Mouse (Mus musculus) testis, adult 2 months (tissue): ENCODE data around the gene Scnm1. TPM values are rescaled to one million over a fixed set of nuclear protein-coding genes. Genes with fewer than 3 reads are reported as not detected.

Source experiments
- H3K27ac ChIP-seq: fragments of 200-500 bp; 2 replicates; pipeline ENCODE4 v1.5.1; 2012; ENCODE audit warnings: low read depth, low read length; ENCODE audit not compliant: control insufficient read depth, insufficient read depth
- H3K27me3 ChIP-seq: fragments of 200-500 bp; 2 replicates; pipeline ENCODE4 v1.6.1; 2012; ENCODE audit warnings: mild to moderate bottlenecking, low read length, moderate library complexity; ENCODE audit not compliant: control insufficient read depth, insufficient read depth
- H3K36me3 ChIP-seq: fragments of 200-500 bp; 2 replicates; pipeline ENCODE4 v1.6.1; 2012; ENCODE audit warnings: mild to moderate bottlenecking, low read length; ENCODE audit not compliant: control insufficient read depth, insufficient read depth
- H3K4me1 ChIP-seq: fragments of 200-500 bp; 2 replicates; pipeline ENCODE4 v1.6.1; 2012; ENCODE audit warnings: low read length; ENCODE audit not compliant: control insufficient read depth, insufficient read depth
- H3K4me3 ChIP-seq: fragments of 200-500 bp; 2 replicates; pipeline ENCODE4 v1.5.1; 2012; ENCODE audit warnings: low read depth, mild to moderate bottlenecking, low read length, moderate library complexity, mixed read lengths; ENCODE audit not compliant: control insufficient read depth
- CTCF ChIP-seq: fragments of 200-500 bp; IDR thresholded peaks from 2 replicates; pipeline ENCODE4 v1.5.1; 2012; ENCODE audit warnings: low read depth, mild to moderate bottlenecking, inconsistent platforms, low read length, moderate library complexity; ENCODE audit not compliant: control insufficient read depth, insufficient read depth, insufficient replicate concordance
- POLR2A ChIP-seq: fragments of 200-500 bp; IDR thresholded peaks from 2 replicates; pipeline ENCODE4 v1.6.1; 2012; ENCODE audit warnings: low read depth, mild to moderate bottlenecking, inconsistent platforms, low read length, moderate library complexity; ENCODE audit not compliant: control insufficient read depth
- polyA plus RNA-seq: library from polyadenylated mRNA; depleted of rRNA; stranded (reverse); fragments of >200 nt; gene quantifications from 2 replicates; pipeline ENCODE4 v1.2.3, GENCODE M21; 2012

The Scnm1 gene
- polyA plus RNA-seq, 1 experiment = 41.4 TPM

DNA sequence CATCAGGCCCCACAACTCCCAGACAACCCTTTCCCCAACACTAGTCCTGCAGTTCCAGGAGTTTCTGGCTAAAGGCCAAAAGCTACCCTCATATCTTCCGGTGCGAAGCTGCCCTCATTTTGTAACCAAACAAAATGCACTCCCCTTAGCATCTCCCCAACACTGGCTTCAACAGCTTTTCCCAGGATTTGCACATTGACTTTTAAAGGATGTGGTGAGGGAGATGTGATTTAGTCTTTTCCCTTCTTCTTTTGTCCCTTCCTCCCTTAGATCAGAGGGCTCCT lies 28.5 kb upstream of the Scnm1 start:
- Histone ChIP-seq H3K36me3 (no peaks in the 10 kb centered on the region), H3K27ac (no peak overlapping the region), H3K4me3 (no peak overlapping the region), H3K4me1 (peaks cover 15% of the 10 kb centered on the region), H3K27me3 (no peaks in the 10 kb centered on the region; the same call in 1 of the 2 replicates)
- no peak for TF ChIP-seq POLR2A
- TF ChIP-seq CTCF = no peak

DNA sequence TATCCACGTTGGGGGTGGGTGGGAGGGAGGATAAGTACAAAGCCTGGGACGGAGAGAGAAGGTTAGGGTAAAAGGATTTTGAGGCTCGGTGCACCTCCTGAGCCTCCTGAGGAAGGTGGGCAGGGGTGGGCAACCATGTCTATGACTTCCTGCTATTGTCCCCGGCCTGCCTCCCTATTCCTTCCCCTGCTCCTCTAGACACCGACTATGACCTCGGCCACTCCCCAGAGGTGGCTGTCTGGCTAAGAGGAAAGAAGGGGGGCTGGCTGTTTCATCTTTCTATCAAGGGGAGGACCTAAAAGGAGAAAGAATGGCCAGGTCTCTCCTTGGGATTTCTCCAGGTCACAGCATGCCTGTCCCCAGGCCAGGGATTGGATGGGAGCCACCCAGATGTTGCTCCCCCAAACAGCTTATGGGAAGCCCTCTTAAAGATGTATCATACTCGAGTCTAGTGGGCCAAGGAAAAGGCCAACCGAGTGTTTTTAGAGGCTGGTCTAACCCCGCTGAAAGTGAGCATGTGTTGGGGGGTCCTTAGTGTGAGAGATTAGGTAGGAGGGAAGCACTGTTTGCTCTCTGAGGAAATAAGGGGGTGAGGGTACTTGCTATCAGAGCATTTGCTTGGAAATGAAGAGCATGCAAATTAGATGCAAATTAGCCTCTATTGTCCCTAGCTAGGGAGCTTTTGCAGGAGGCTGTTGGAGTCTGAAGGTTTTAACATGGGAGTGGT lies 28.0 kb upstream of the Scnm1 start:
- H3K27me3 ChIP-seq = no peaks in the 10 kb centered on the region; the same call in 1 of the 2 replicates
- H3K4me3 ChIP-seq = peak overlapping the region; percentile 86
- TF ChIP-seq POLR2A (no peak), CTCF (no peak)
- no peaks in the 10 kb centered on the region for H3K36me3 ChIP-seq
- no peak overlapping the region for H3K27ac ChIP-seq
- H3K4me1 ChIP-seq = peaks cover 15% of the 10 kb centered on the region

DNA sequence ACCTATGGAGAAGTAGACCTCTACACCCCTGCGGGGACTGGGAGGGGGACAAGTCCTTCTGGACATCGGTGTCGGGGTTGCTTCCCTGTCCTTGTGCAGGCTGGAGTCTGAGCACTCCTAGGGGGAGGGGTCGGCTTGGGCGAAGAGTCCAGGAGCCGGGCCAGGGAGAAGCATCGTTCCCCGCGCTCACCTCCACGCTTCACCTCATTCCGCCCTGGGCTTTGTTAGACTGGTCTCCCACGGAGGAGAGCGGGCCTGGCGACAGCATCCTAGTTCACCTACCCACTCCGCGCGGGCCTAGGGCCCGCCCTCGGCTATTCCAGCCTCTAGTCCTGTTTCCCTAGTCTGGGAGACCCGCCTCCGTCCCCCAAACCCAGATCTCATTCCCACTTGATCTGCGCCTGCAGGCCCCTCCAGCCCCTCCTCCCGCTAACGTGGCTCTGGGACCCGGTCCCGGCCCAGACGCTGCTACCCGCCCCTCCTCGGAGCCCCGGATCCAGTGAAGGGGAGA lies 27.3 kb upstream of the Scnm1 start:
- H3K27me3 ChIP-seq = no peaks in the 10 kb centered on the region; the same call in 1 of the 2 replicates
- TF ChIP-seq POLR2A (no peak), CTCF (no peak)
- H3K4me1 ChIP-seq = peaks cover 15% of the 10 kb centered on the region
- H3K27ac ChIP-seq = peak overlapping the region; percentile 47
- H3K36me3 ChIP-seq = no peaks in the 10 kb centered on the region
- peak overlapping the region; percentile 86 for H3K4me3 ChIP-seq

DNA sequence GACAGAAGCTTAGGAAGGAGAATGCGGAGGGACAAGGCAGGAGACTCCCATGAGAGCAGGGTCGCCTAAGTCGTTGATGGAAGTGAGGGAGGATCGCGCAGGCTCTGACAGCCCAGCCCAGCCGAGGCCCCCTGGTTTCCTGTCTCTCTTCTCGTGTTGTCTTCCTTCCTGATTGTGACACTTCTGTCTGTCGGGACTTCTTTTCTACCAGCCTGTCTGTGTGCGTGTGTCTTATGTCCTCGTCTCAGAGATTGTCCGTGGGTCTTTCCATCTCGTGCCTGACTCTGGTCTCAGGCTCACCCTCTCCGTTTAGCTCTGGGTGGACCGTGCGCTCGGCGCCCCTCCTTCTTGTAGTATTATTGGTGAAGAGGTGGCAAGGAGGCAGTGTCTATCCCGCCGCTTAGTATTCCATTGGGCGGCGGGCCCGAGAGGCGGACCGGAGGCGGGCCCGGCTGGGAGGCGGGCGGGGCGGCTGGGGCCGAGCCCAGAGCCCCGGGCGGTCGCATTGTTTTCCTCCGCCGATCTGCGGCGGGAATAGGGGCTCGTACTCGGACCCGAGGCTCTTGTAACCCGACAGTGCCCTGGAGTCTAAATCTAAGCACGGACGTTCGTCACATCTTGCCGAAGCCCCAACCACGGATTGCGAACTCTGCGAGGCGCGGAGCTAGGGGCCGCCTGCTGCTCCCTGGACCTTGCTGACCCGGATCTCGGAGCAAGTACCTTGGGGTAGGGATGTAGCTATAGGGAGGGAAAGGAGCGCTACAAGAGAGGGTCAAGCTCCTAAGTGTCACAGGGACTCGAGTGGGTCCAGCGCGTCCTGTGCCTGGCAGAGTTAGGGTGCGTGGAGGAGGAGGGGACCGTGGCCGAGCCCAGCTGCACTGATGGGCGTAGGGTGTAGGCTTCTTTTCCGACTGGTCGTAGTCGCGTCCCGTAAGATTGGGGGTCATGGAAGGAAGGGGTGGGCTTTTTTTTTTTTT lies 26.5 kb upstream of the Scnm1 start, which contains the start of gene Sema6c:
Gene Sema6c (plus strand): TSS at position 471 of the 977 bp plus-strand sequence.
- H3K4me1 ChIP-seq = peaks cover 15% of the 10 kb centered on the region
- H3K4me3 ChIP-seq = peak within 1 kb of the TSS; percentile 86
- H3K36me3 ChIP-seq = no peaks in the 10 kb centered on the region
- no peaks in the 10 kb centered on the region; the same call in 1 of the 2 replicates for H3K27me3 ChIP-seq
- peak within 1 kb of the TSS; percentile 47 for H3K27ac ChIP-seq
- peak; percentile 79 for TF ChIP-seq POLR2A
- TF ChIP-seq CTCF = no peak

DNA sequence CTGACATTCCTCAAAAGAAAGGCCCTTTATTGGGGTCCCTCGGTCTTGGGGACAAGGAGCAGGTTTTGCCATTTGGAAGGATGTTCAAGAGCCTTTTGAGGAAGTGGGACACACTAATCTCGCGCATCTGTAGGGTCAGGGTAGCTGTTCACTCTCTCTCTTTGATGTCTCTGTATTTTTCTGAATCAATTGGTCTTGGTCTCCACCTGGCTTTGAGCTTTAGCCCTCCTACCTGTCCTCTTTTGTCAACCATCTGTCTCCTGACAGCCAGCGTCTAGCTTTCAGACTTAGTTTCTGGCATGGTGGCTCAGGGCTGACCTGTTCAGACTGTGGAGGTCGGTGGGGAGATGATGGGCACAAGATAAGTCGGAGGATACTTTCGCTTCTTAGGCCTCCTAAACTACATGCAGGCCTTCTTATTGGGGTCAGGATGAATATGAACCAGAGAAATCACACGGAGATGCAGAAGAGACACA lies 25.7 kb upstream of the Scnm1 start:
- Histone ChIP-seq H3K27me3 (no peaks in the 10 kb centered on the region; the same call in 1 of the 2 replicates), H3K4me3 (peak overlapping the region; percentile 86), H3K36me3 (no peaks in the 10 kb centered on the region), H3K27ac (peak overlapping the region; percentile 27), H3K4me1 (peaks cover 15% of the 10 kb centered on the region)
- TF ChIP-seq CTCF = no peak
- TF ChIP-seq POLR2A = no peak

DNA sequence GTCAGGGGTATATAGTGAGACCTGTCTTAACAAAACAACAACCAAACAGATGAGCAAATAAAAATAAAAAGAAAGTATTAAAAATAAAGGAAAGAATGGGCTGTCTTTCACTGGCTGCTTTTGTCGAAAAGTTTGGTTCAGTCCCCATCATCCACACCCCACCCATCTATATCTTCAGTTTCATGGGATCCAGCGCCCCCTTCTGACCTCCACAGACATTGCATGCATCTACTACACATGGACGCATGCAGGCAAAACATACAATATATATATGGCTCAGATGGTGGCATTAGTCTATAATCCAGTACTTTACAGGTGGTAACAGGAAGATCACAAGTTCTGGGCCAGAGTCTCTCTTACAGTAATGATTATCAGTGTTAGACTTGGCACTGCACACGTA lies 20.1 kb upstream of the Scnm1 start:
- Histone ChIP-seq H3K4me3 (no peak overlapping the region), H3K4me1 (no peaks in the 10 kb centered on the region), H3K27ac (no peak overlapping the region), H3K27me3 (no peaks in the 10 kb centered on the region), H3K36me3 (no peaks in the 10 kb centered on the region)
- TF ChIP-seq CTCF = peak; percentile 40; the same call in 1 of the 2 replicates
- TF ChIP-seq POLR2A = no peak

DNA sequence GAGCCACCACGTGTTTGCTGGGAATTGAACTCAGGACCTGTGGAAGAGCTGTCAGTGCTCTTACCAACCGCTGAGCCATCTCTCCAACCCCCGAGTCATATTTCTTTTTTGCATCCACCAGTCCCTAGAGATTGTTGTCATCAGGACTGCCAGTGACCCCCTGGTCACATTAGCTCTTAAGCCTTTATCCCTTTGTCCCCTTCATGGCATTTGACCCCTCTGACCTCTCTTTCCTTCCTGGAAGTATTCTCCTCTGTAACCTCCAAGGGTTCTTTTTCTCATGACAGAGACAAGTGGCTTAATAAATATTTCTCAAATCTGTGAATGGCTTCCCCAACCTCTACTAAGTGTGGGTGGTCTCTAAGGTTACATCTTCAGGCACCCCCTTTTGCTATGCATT lies 14.1 kb upstream of the Scnm1 start:
- Histone ChIP-seq H3K27me3 (no peaks in the 10 kb centered on the region), H3K4me3 (no peak overlapping the region), H3K36me3 (no peaks in the 10 kb centered on the region), H3K4me1 (no peaks in the 10 kb centered on the region), H3K27ac (no peak overlapping the region)
- TF ChIP-seq POLR2A (no peak), CTCF (no peak)
